Mouse (Mus musculus): ENCODE results near the gene Arl8a. TPM values are rescaled to one million over a fixed set of nuclear protein-coding genes. Genes with fewer than 3 reads are reported as not detected.
A peak's percentile ranks its signal among the peaks of the same experiment; 100 is the strongest.

Gene Arl8a
- polyA plus RNA-seq, 1 experiment from 2014 or later = 59.2 TPM

- H3K9ac ChIP-seq = no peak overlapping the region
- WGBS = 86% methylated on average over 8 of the region's 8 CpGs
- H3K4me2 ChIP-seq = no peak overlapping the region
- H3K27ac ChIP-seq = no peak overlapping the region
- H3K4me3 ChIP-seq = no peak overlapping the region
- H3K4me1 ChIP-seq = peaks cover 24% of the 10 kb centered on the region
- ATAC-seq (ENCODE audit: insufficient number of reproducible peaks, low FRiP score, low TSS enrichment, low read depth) = no peak
- no peaks in the 10 kb centered on the region for H3K27me3 ChIP-seq
- no peaks in the 10 kb centered on the region for H3K9me3 ChIP-seq
- no peaks in the 10 kb centered on the region for H3K36me3 ChIP-seq
Measured at GRCm38 (mm10) chr1:135135111-135135787, 11.4 kb upstream of the Arl8a start.

DNA sequence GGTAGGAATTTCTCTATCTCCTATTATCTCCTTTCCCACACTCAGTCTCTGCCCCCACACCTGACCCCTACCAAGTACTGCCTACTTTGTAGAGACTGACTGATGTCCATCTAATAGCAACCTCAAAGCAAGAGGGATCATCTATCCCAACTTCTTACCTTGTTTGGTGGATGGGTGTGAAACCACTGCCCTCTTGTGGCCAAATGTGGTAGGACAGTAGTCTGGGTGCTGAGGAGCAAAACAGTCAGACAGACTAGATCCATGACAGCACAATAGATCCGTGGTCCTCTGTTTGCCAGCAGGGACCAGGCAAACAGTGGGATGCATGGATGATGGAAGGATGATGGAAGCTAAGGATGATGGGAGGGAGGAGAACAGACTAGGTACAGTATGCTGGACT lies 10.1 kb upstream of the Arl8a start:
- Histone ChIP-seq H3K4me2 (no peak overlapping the region), H3K9ac (no peak overlapping the region), H3K9me3 (no peaks in the 10 kb centered on the region), H3K4me3 (no peak overlapping the region), H3K36me3 (no peaks in the 10 kb centered on the region), H3K4me1 (peaks cover 15% of the 10 kb centered on the region), H3K27me3 (no peaks in the 10 kb centered on the region), H3K27ac (no peak overlapping the region)
- WGBS = 9% methylated on average over 1 of the region's 1 CpGs
- ATAC-seq (ENCODE audit: insufficient number of reproducible peaks, low FRiP score, low TSS enrichment, low read depth) = no peak

GRCm38 (mm10) chr1:135139906-135140305 lies 6.7 kb upstream of the Arl8a start:
- Histone ChIP-seq H3K9me3 (no peaks in the 10 kb centered on the region), H3K4me1 (no peaks in the 10 kb centered on the region), H3K4me3 (no peak overlapping the region), H3K36me3 (no peaks in the 10 kb centered on the region), H3K27me3 (no peaks in the 10 kb centered on the region), H3K9ac (no peak overlapping the region), H3K27ac (no peak overlapping the region), H3K4me2 (no peak overlapping the region)
- ATAC-seq (ENCODE audit: insufficient number of reproducible peaks, low FRiP score, low TSS enrichment, low read depth) = no peak
- WGBS = 73% methylated on average over 2 of the region's 2 CpGs

DNA sequence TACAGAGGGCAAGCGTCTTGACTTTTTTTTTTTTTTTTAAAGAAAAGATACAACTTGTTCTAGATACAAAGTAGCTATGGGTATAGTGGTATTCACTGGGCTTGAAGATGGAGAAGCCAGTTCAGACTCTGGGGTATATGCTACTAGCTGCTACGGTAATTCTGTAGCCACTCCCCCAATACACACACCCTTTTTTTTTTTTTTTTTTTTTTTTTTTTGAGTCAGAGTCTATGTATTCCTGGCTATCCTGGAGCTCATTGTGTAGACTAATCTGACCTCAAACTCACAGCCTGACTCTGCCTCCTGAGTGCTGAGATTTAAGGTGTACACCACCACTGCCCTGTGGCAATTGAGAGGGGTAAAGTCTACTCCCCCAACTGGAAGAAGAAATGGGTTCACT lies 4.2 kb upstream of the Arl8a start:
- peaks cover 7% of the 10 kb centered on the region; the same call in 1 of the 2 replicates for H3K4me1 ChIP-seq
- H3K4me3 ChIP-seq = no peak overlapping the region
- H3K9ac ChIP-seq = no peak overlapping the region
- no peaks in the 10 kb centered on the region for H3K9me3 ChIP-seq
- H3K36me3 ChIP-seq = no peaks in the 10 kb centered on the region
- H3K27ac ChIP-seq = no peak overlapping the region
- no peak overlapping the region for H3K4me2 ChIP-seq
- ATAC-seq (ENCODE audit: insufficient number of reproducible peaks, low FRiP score, low TSS enrichment, low read depth) = no peak
- 71% methylated on average over 2 of the region's 2 CpGs for WGBS
- H3K27me3 ChIP-seq = no peaks in the 10 kb centered on the region

- no peak for ATAC-seq (ENCODE audit: insufficient number of reproducible peaks, low FRiP score, low TSS enrichment, low read depth)
- Histone ChIP-seq H3K36me3 (no peaks in the 10 kb centered on the region), H3K4me1 (peaks cover 20% of the 10 kb centered on the region), H3K27me3 (no peaks in the 10 kb centered on the region), H3K4me3 (no peak overlapping the region), H3K9ac (no peak overlapping the region), H3K27ac (no peak overlapping the region), H3K9me3 (no peaks in the 10 kb centered on the region), H3K4me2 (no peak overlapping the region)
- 90% methylated on average over 2 of the region's 2 CpGs for WGBS
Measured at GRCm38 (mm10) chr1:135143940-135144339, 2.7 kb upstream of the Arl8a start.

- Histone ChIP-seq H3K27me3 (no peaks in the 10 kb centered on the region), H3K4me2 (peak overlapping the region; percentile 82)
- under 1% methylated on average over 66 of the region's 69 CpGs for WGBS
Measured at GRCm38 (mm10) chr1:135146946-135147701, 500 bp downstream of the Arl8a start.

GRCm38 (mm10) chr1:135147702-135148058 lies 1.1 kb downstream of the Arl8a start:
- WGBS = 3% methylated on average over 7 of the region's 7 CpGs

More at GRCm38 (mm10) chr1:135146946-135147701, 500 bp downstream of the Arl8a start:
- Histone ChIP-seq H3K4me1 (peaks cover 22% of the 10 kb centered on the region), H3K36me3 (peaks cover 10% of the 10 kb centered on the region; the same call in 1 of the 2 replicates), H3K27ac (peak overlapping the region; percentile 90), H3K4me3 (peak overlapping the region; percentile 98), H3K9ac (peak overlapping the region; percentile 97), H3K9me3 (no peaks in the 10 kb centered on the region)
- ATAC-seq (ENCODE audit: insufficient number of reproducible peaks, low FRiP score, low TSS enrichment, low read depth) = peak; percentile 35; the same call in 1 of the 2 replicates

DNA sequence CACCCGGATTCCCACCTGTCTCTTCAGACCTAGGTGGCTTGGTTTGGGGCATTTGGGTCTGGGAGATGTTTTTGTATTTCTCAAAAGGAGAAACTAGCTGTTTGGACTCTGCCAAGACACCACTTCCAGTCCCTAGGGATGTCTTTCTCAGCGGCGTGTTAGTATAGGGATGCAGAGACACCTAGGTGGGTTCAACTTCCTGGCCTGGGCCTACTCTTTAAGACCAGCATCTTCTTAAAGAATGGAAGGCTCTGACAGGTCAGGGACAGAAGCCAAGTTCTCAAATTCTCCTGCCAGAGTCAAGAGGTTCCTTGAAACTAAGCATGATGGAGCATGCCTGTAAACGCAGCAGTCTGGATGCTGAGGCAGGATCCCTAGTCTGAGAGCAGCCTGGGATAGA lies 1.9 kb downstream of the Arl8a start:
- H3K4me2 ChIP-seq = peak overlapping the region; percentile 82
- H3K27me3 ChIP-seq = no peaks in the 10 kb centered on the region
- peaks cover 16% of the 10 kb centered on the region; the same call in 1 of the 2 replicates for H3K36me3 ChIP-seq
- H3K27ac ChIP-seq = peak overlapping the region; percentile 90; the same call in 1 of the 2 replicates
- no peak overlapping the region for H3K9ac ChIP-seq
- no peak for ATAC-seq (ENCODE audit: insufficient number of reproducible peaks, low FRiP score, low TSS enrichment, low read depth)
- H3K9me3 ChIP-seq = no peaks in the 10 kb centered on the region
- H3K4me3 ChIP-seq = peak overlapping the region; percentile 98
- WGBS = 59% methylated on average over 4 of the region's 4 CpGs
- H3K4me1 ChIP-seq = peaks cover 27% of the 10 kb centered on the region

More at GRCm38 (mm10) chr1:135147702-135148058, 1.1 kb downstream of the Arl8a start:
- Histone ChIP-seq H3K4me1 (peaks cover 27% of the 10 kb centered on the region), H3K9me3 (no peaks in the 10 kb centered on the region), H3K27ac (peak overlapping the region; percentile 90), H3K4me2 (peak overlapping the region; percentile 82), H3K4me3 (peak overlapping the region; percentile 98), H3K36me3 (peaks cover 16% of the 10 kb centered on the region; the same call in 1 of the 2 replicates), H3K9ac (peak overlapping the region; percentile 97), H3K27me3 (no peaks in the 10 kb centered on the region)
- ATAC-seq (ENCODE audit: insufficient number of reproducible peaks, low FRiP score, low TSS enrichment, low read depth) = 0 out of 2 replicates have a peak, but pooled peaks have one; percentile 9

DNA sequence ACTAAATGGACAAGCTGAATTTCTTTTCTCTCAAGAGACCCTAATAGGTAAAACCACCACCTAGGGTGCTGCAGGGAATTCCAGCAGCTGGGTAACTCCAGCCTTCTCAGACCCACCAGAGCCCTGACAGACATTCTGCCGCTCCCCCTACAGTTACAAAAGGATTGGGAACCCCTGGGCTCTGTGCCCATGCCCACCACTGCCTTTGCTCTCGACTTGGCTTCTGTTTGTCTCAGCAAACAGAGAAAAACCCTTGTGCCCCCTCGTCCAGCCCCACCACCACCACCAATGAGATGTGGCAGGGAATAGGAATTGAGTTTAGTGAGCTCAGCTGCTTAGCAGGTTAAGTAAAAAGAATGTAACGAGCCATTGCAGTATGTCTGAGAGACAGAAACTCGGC lies 2.4 kb downstream of the Arl8a start:
- peaks cover 16% of the 10 kb centered on the region; the same call in 1 of the 2 replicates for H3K36me3 ChIP-seq
- no peak overlapping the region for H3K4me2 ChIP-seq
- WGBS = 42% methylated on average over 5 of the region's 5 CpGs
- ATAC-seq (ENCODE audit: insufficient number of reproducible peaks, low FRiP score, low TSS enrichment, low read depth) = no peak
- no peaks in the 10 kb centered on the region for H3K9me3 ChIP-seq
- H3K4me1 ChIP-seq = peaks cover 30% of the 10 kb centered on the region
- H3K4me3 ChIP-seq = no peak overlapping the region
- H3K27me3 ChIP-seq = no peaks in the 10 kb centered on the region
- peak overlapping the region; percentile 90; the same call in 1 of the 2 replicates for H3K27ac ChIP-seq
- H3K9ac ChIP-seq = peak overlapping the region; percentile 10; the same call in 1 of the 2 replicates

DNA sequence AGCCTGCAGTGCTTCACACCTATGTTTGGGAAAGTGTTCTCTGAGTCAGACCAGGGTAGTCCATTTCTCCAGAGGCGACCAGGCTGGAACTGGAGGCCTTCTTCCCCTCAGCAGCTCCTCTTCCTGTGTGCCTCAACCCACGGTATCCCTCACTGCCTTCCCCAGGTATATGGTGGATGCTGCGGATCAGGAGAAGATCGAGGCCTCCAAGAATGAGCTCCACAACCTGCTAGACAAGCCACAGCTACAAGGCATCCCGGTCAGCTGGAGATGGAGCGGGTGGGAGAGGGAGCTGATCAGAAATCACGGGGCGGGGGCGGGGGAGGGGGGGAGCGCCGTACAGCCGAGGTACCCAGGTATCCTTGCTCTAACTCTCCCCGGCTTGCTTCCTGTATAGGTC lies 7.4 kb downstream of the Arl8a start:
- no peaks in the 10 kb centered on the region for H3K9me3 ChIP-seq
- H3K4me1 ChIP-seq = peaks cover 21% of the 10 kb centered on the region
- H3K36me3 ChIP-seq = peaks cover 34% of the 10 kb centered on the region
- peak overlapping the region; percentile 83 for H3K27ac ChIP-seq
- peak overlapping the region; percentile 28 for H3K4me3 ChIP-seq
- 17% methylated on average over 13 of the region's 13 CpGs for WGBS
- peak overlapping the region; percentile 41 for H3K4me2 ChIP-seq
- H3K27me3 ChIP-seq = no peaks in the 10 kb centered on the region
- 0 out of 2 replicates have a peak overlapping the region, but pooled peaks have one; percentile 20 for H3K9ac ChIP-seq
- no peak for ATAC-seq (ENCODE audit: insufficient number of reproducible peaks, low FRiP score, low TSS enrichment, low read depth)

DNA sequence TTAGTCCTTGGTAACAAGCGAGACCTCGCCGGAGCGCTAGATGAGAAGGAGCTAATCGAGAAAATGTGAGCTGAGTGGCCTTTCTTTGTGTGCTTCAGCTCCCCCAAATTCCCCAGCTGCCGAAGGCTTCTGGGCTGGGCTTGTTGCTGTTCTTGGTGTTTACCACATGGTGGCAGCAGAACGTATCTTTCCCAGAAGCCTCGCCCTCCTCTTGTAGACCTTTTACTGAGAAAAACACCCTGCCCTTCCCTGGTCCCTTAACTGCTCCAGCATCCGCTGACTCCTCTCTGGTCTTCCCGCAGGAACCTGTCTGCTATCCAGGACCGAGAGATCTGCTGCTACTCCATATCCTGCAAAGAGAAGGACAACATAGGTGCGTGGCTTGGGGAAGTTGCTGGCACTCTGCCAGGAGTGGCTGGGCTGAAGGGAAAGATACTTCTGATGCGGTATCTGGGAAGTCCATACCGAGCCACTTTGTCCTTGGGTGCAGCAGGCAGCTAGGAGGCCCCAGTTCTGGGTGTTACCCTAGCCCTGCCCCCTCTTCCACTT lies 7.9 kb downstream of the Arl8a start:
- Histone ChIP-seq H3K4me1 (peaks cover 22% of the 10 kb centered on the region), H3K27ac (peak overlapping the region; percentile 83), H3K36me3 (peaks cover 34% of the 10 kb centered on the region), H3K4me3 (peak overlapping the region; percentile 28), H3K9ac (0 out of 2 replicates have a peak overlapping the region, but pooled peaks have one; percentile 20), H3K9me3 (no peaks in the 10 kb centered on the region), H3K27me3 (no peaks in the 10 kb centered on the region), H3K4me2 (peak overlapping the region; percentile 41)
- ATAC-seq (ENCODE audit: insufficient number of reproducible peaks, low FRiP score, low TSS enrichment, low read depth) = peak; percentile 61; the same call in 1 of the 2 replicates
- 1% methylated on average over 14 of the region's 14 CpGs for WGBS
